Mouse (Mus musculus) heart, embryonic 11.5 days (tissue): ENCODE measurements at regions not wholly inside any gene's neighbourhood (a gene's known extent, or its start where the extent isn't known, plus 50 kb on each side); places are given as distances from the start of the nearest gene placed in this dataset.

ENCODE experiments used
- ATAC-seq: fragments of 200-750 bp; cut with Nextera tagmentation; replicated peaks from 2 replicates; pipeline ENCODE4 v1.8.0; 2017; ENCODE audit warnings: moderate library complexity; ENCODE audit not compliant: insufficient number of reproducible peaks, low FRiP score, low TSS enrichment
- H3K27ac ChIP-seq: fragments of 300-500 bp; sonication (generic); 2 replicates; pipeline ENCODE4 v1.5.1; 2014; ENCODE audit warnings: mild to moderate bottlenecking, low read depth, low read length
- H3K27me3 ChIP-seq: fragments of 300-500 bp; sonication (generic); 2 replicates; pipeline ENCODE4 v1.6.1; 2014; ENCODE audit warnings: mild to moderate bottlenecking, low read length, mixed read lengths; ENCODE audit not compliant: control insufficient read depth, insufficient read depth
- H3K36me3 ChIP-seq: fragments of 300-500 bp; sonication (generic); 2 replicates; pipeline ENCODE4 v1.6.1; 2014; ENCODE audit warnings: mild to moderate bottlenecking, low read length, moderate library complexity, mixed read lengths; ENCODE audit not compliant: control insufficient read depth, insufficient read depth
- H3K4me1 ChIP-seq: fragments of 300-500 bp; sonication (generic); 2 replicates; pipeline ENCODE4 v1.6.1; 2014; ENCODE audit warnings: low read length; ENCODE audit not compliant: control insufficient read depth, insufficient read depth
- H3K4me2 ChIP-seq: fragments of 300-500 bp; sonication (generic); 2 replicates; pipeline ENCODE4 v1.6.1; 2014; ENCODE audit warnings: mild to moderate bottlenecking, moderate library complexity
- H3K4me3 ChIP-seq: fragments of 300-500 bp; sonication (generic); 2 replicates; pipeline ENCODE4 v1.5.1; 2014; ENCODE audit warnings: low read depth, low read length
- H3K9ac ChIP-seq: fragments of 300-500 bp; sonication (generic); 2 replicates; pipeline ENCODE4 v1.6.1; 2014; ENCODE audit warnings: mild to moderate bottlenecking, low read depth, low read length, moderate library complexity
- H3K9me3 ChIP-seq: fragments of 300-500 bp; sonication (generic); replicated peaks from 2 replicates; pipeline ENCODE4 v1.6.1; 2016; ENCODE audit warnings: low read length; ENCODE audit not compliant: control insufficient read depth
- WGBS: fragments of 180-500 bp; shearing (Covaris S2); extraction: QIAGEN DNeasy Blood & Tissue Kit; methylation state at CpG from one replicate; pipeline ENCODE4 v1.1.7; 2014; ENCODE audit not compliant: insufficient replicate concordance; 5-methylcytosine and 5-hydroxymethylcytosine counted together

DNA sequence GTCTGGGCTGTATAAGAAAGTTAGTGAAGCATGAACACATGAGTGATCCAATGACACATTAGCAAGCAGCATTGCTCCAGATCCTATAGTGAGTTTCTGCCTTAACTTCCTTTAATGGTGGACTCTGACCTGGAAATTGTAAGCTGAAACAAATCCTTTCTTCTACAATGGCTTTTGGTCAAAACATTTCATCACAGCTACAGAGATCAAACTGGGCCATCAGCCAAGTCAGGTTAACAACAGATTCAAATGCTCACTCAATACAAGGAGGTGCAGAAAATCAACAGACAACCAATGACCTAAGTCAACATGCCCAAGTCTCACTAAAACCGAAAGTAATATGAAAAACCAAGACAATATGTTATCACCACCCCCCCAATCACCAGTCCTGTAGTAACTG lies 91.9 kb upstream of the Map9 start:
- no peaks in the 10 kb centered on the region for H3K36me3 ChIP-seq
- no peaks in the 10 kb centered on the region for H3K9me3 ChIP-seq
- no peak overlapping the region for H3K4me3 ChIP-seq
- H3K4me2 ChIP-seq = no peak overlapping the region
- ATAC-seq = no peak
- no peaks in the 10 kb centered on the region for H3K27me3 ChIP-seq
- no peak overlapping the region for H3K27ac ChIP-seq
- WGBS = 75% methylated on average over 1 of the region's 1 CpGs
- H3K9ac ChIP-seq = no peak overlapping the region
- no peaks in the 10 kb centered on the region for H3K4me1 ChIP-seq

DNA sequence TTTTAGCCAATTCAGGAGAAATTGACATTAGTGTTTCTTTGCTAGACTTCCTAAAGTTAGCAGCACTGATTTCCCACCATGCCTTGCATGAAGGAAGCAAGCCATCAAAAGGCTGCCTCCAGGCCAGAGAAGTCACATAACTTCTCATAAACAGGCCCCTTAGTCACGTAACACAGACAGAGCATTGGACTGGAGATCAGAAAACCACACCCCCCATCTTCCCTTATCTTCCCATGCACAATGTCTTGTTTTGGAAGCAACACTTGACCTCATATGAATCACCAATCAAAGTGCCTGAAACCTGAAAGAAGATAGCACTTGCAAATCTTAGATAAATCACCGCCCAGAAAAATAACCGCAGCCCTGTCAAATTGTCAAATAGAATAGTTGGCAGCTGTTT lies 95.9 kb upstream of the Map9 start:
- no peak overlapping the region for H3K27ac ChIP-seq
- H3K4me3 ChIP-seq = no peak overlapping the region
- H3K9me3 ChIP-seq = no peaks in the 10 kb centered on the region
- H3K36me3 ChIP-seq = no peaks in the 10 kb centered on the region
- no peak overlapping the region for H3K4me2 ChIP-seq
- H3K4me1 ChIP-seq = no peaks in the 10 kb centered on the region
- no peak overlapping the region for H3K9ac ChIP-seq
- no peak for ATAC-seq
- no peaks in the 10 kb centered on the region for H3K27me3 ChIP-seq
- 48% methylated on average over 3 of the region's 3 CpGs for WGBS

DNA sequence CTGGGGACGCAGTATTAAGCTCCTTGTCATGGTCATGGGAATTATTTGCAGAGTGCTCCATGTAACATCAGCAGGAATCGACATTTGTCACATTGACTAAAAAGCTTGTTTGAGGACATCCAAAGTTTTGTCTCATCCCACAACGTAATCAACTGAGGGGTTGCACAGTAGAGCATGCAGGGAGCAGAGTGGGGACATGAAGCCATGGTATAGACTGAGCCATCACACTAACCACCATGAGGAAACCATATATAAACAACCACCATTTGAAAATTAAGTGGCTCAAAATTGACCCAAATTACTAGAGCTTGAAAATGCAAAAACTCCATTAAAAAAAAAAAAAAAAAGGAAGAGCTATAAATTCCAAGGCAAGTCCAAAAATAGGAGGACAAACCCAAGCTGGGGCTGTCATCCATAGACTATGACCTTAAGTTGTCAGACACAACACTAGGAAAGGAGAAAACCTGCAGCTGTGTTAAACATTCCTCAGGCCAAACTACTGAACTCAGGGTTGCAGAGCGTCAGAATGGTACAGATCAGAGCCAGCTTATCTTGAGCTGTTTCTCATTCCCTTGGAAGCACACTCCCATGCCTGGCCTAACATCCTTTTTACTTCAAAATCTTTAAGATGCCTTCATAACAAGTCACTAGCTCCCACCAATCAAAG lies 97.7 kb upstream of the Map9 start:
- H3K27me3 ChIP-seq = no peaks in the 10 kb centered on the region
- H3K9ac ChIP-seq = no peak overlapping the region
- WGBS = 68% methylated on average over 4 of the region's 4 CpGs
- H3K4me3 ChIP-seq = no peak overlapping the region
- H3K36me3 ChIP-seq = no peaks in the 10 kb centered on the region
- H3K9me3 ChIP-seq = no peaks in the 10 kb centered on the region
- no peak overlapping the region for H3K27ac ChIP-seq
- ATAC-seq = no peak
- H3K4me1 ChIP-seq = no peaks in the 10 kb centered on the region
- H3K4me2 ChIP-seq = no peak overlapping the region

DNA sequence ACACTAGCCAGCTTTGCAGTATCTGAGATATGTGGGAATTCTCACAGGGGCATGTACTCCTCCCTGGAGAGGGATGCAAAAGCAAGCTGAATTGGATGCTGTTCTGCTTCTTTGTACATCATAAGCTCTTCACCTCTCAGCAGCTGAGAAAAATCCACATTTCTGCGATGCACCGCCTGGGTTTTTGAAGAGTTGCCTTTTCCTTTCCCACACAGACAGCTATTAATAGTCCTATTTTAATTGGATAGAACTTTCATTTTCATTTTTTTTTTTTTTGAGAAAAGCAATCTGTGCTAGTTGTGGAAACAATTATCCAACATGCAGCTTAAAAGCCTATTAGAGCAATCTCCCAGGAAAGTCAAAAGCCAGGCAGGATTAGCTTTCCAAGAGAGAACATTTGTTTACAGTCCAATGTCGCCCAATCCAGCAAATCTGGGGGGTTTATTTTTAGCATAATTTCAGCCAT lies 105.2 kb upstream of the Gucy1a1 start:
- Histone ChIP-seq H3K4me2 (no peak overlapping the region), H3K27me3 (no peaks in the 10 kb centered on the region), H3K4me1 (peaks cover 7% of the 10 kb centered on the region; the same call in 1 of the 2 replicates), H3K4me3 (no peak overlapping the region), H3K36me3 (no peaks in the 10 kb centered on the region), H3K9me3 (no peaks in the 10 kb centered on the region), H3K9ac (no peak overlapping the region), H3K27ac (no peak overlapping the region)
- no peak for ATAC-seq
- 60% methylated on average over 3 of the region's 3 CpGs for WGBS

DNA sequence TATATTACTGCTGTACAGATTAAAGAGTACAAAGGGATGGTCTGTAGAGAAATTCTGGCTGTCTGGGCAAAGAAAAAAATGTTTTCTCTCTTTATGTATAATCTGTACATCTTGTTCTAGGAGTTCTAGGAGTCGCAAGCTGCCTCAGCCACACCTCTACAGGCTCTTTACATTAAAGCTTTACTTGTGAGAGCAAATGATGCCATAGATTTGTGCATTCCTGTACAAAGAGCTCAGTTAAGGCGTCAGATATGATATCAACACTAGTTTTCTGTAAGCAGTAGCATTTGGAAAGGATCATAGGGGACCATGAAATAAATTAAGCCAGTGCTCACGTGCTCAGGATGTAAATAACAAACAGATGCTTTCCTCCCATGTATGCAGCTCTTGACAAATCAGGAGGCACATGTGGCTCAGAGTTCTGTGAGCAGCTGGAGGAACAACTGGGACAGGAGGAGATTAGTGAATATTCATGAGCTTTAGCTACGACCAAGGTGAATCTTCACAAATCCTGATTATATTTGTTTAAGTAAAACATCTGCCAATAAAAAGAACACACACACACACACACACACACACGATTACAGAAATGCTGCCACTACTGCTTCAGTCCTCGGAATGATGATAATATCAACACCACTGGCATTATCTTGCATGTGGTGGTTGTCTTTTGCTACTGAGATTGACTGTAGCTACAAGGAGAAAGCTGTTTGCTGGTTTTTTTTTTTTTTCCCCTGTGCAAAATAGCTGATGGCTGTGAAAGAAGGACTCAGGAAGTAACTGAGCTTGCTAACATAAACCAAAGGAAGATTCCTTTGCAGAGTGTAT lies 104.6 kb upstream of the Gucy1a1 start:
- 37% methylated on average over 6 of the region's 6 CpGs for WGBS
- Histone ChIP-seq H3K36me3 (no peaks in the 10 kb centered on the region), H3K4me1 (peaks cover 7% of the 10 kb centered on the region; the same call in 1 of the 2 replicates), H3K27me3 (no peaks in the 10 kb centered on the region), H3K27ac (no peak overlapping the region), H3K9me3 (no peaks in the 10 kb centered on the region), H3K9ac (no peak overlapping the region), H3K4me2 (no peak overlapping the region), H3K4me3 (no peak overlapping the region)
- no peak for ATAC-seq

DNA sequence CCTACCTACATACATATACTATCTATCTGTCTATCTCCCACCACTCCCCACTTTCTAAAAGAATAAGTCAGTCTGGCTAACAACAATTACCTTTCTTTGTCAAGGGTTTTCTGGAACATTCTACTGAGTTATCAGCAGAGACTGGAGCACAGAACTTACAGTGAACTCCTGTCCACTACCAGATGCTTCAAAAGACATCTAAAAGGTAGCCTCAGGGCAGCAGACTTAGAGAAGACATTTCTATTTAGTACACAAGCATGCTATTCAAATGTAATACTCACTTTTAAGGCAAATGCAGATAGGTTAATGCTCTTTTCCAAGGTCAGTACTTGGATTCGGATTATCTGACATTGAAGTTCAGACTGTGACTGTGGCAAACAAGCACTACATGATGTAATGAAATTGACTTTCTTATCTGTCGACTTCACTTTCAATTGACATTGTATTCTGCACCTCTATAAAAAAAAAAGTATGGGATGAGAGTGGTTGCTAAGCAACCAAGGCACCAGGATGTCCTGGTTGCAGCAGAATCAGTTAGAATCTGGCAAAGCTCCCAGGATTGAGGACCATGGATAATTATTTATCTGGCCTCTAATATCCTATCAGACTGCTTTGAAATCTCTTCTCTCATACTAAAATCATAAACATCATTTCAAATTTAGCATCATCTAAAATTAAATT lies 90.9 kb upstream of the Gucy1a1 start:
- 71% methylated on average over 2 of the region's 2 CpGs for WGBS
- no peak overlapping the region for H3K27ac ChIP-seq
- H3K4me2 ChIP-seq = no peak overlapping the region
- no peak overlapping the region for H3K4me3 ChIP-seq
- no peaks in the 10 kb centered on the region for H3K27me3 ChIP-seq
- no peaks in the 10 kb centered on the region for H3K9me3 ChIP-seq
- H3K36me3 ChIP-seq = no peaks in the 10 kb centered on the region
- no peak overlapping the region for H3K9ac ChIP-seq
- no peak for ATAC-seq
- H3K4me1 ChIP-seq = no peaks in the 10 kb centered on the region

DNA sequence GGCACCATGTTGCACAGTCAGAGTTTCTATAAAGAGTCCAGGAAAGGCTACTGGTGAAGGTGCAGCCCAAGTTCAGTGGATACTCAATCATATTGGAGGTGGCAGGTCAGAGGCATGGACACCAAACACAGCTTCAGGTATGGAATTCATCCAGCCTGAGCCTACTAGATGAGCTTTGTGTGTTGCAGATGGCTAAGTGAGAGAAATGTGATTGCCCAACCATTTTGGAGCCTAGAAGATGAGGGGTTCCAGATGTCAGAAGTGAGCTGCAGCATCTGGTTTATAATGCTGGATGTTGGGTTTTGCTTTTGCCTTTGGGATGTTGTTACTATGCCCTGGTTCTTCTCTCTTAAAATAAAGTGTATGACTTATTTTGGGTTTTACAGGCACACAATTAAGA lies 88.7 kb upstream of the Gucy1a1 start:
- Histone ChIP-seq H3K4me2 (no peak overlapping the region), H3K4me3 (no peak overlapping the region), H3K36me3 (no peaks in the 10 kb centered on the region), H3K27ac (no peak overlapping the region), H3K4me1 (no peaks in the 10 kb centered on the region), H3K27me3 (no peaks in the 10 kb centered on the region), H3K9ac (no peak overlapping the region), H3K9me3 (no peaks in the 10 kb centered on the region)
- ATAC-seq = no peak

DNA sequence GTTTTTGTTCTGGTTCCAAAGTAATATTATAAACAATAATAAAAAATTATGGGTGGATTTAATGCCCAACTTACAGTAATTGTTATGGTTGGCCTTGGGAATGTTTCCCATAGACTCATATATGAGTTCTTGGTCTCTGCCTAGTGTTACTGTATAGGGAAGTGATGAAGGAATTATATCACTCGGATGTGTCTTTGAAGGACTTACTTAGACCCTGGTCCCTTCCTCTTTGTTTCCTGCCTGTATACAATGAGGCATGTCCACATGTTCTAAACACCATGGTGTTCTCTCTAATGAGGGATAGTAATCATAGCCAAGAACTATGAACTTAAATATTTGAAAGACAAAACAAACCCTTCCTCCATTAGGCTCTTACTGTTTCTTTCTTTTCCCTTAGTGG lies 77.8 kb upstream of the Gucy1a1 start:
- 78% methylated on average over 1 of the region's 1 CpGs for WGBS
- Histone ChIP-seq H3K4me3 (no peak overlapping the region), H3K4me1 (no peaks in the 10 kb centered on the region), H3K36me3 (no peaks in the 10 kb centered on the region), H3K27ac (no peak overlapping the region), H3K27me3 (no peaks in the 10 kb centered on the region), H3K4me2 (no peak overlapping the region), H3K9ac (no peak overlapping the region), H3K9me3 (no peaks in the 10 kb centered on the region)
- ATAC-seq = no peak
